ENCODE assay signal across 28 mouse cellular contexts in genomic region chr7:78605538-78606130, GRCm38 (mm10).
DNase-seq lines count a peak whose midpoint lies in the region; ATAC-seq and TF ChIP-seq lines count a peak whose summit lies in the region.
"Had no signal": no experiment of that assay in that cellular context is flagged by ENCODE, and none has a peak within 500 bp of the region (broad histone marks: within the 10 kb centered on the region; RNA-seq: fewer than 3 reads in every experiment).

No protein-coding gene starts in this region.

- no peaks in the 10 kb centered on the region for H3K36me3 ChIP-seq in forebrain, embryonic 10.5 days (replicated peaks)
- H3K36me3 ChIP-seq in forebrain, embryonic 12.5 days (replicated peaks), result no peaks in the 10 kb centered on the region
- no peaks in the 10 kb centered on the region for H3K36me3 ChIP-seq in hindbrain, postnatal 0 days (ENCODE audit: insufficient read depth, low read length)
- H3K36me3 ChIP-seq in hindbrain, embryonic 10.5 days, result no peaks in the 10 kb centered on the region
- H3K36me3 ChIP-seq in midbrain, embryonic 10.5 days, result no peaks in the 10 kb centered on the region
- no peaks in the 10 kb centered on the region for H3K36me3 ChIP-seq in midbrain, embryonic 13.5 days
- H3K36me3 ChIP-seq: heart, embryonic 12.5 days; hindbrain, embryonic 13.5 days; intestine, embryonic 15.5 days; liver, embryonic 12.5 days had no signal

- H3K9ac ChIP-seq in forebrain, embryonic 12.5 days, result no peak overlapping the region
- H3K9ac ChIP-seq in hindbrain, postnatal 0 days (replicated peaks; ENCODE audit: low read length), result no peak overlapping the region
- no peak overlapping the region for H3K9ac ChIP-seq in midbrain, embryonic 13.5 days (replicated peaks)
- H3K9ac ChIP-seq: heart, embryonic 12.5 days; hindbrain, embryonic 13.5 days; intestine, embryonic 15.5 days; liver, embryonic 12.5 days had no signal

- peak overlapping the region; percentile 48; the same call in 1 of the 2 replicates for H3K27ac ChIP-seq in forebrain, embryonic 10.5 days
- no peak overlapping the region for H3K27ac ChIP-seq in forebrain, embryonic 12.5 days
- H3K27ac ChIP-seq in hindbrain, postnatal 0 days, result no peak overlapping the region
- H3K27ac ChIP-seq in hindbrain, embryonic 10.5 days, result no peak overlapping the region; the same call in 1 of the 2 replicates
- peak overlapping the region; percentile 19; the same call in 1 of the 2 replicates for H3K27ac ChIP-seq in midbrain, embryonic 10.5 days (replicated peaks)
- no peak overlapping the region for H3K27ac ChIP-seq in midbrain, embryonic 13.5 days
- H3K27ac ChIP-seq in brown adipose tissue, adult 24 weeks (replicated peaks; ENCODE audit: low read depth, low read length), result peak overlapping the region; percentile 87
- H3K27ac ChIP-seq: hindbrain, embryonic 13.5 days; intestine, embryonic 15.5 days; layer of hippocampus, adult 2 months; liver, embryonic 12.5 days had no signal

- H3K4me1 ChIP-seq in forebrain, embryonic 10.5 days, result peaks cover 30% of the 10 kb centered on the region
- H3K4me1 ChIP-seq in forebrain, embryonic 12.5 days, result peaks cover 10% of the 10 kb centered on the region
- no peaks in the 10 kb centered on the region for H3K4me1 ChIP-seq in hindbrain, postnatal 0 days (ENCODE audit: insufficient read depth, low read length)
- peaks cover 27% of the 10 kb centered on the region for H3K4me1 ChIP-seq in hindbrain, embryonic 10.5 days (replicated peaks)
- H3K4me1 ChIP-seq in midbrain, embryonic 10.5 days, result peaks cover 32% of the 10 kb centered on the region
- H3K4me1 ChIP-seq in midbrain, embryonic 13.5 days (replicated peaks), result peaks cover 25% of the 10 kb centered on the region
- peaks cover 4% of the 10 kb centered on the region for H3K4me1 ChIP-seq in brown adipose tissue, adult 24 weeks (ENCODE audit: control insufficient read depth, insufficient read depth, insufficient read length, low read length)
- H3K4me1 ChIP-seq: heart, embryonic 12.5 days; intestine, embryonic 15.5 days; liver, embryonic 12.5 days had no signal

- no peak overlapping the region for H3K4me3 ChIP-seq in forebrain, embryonic 10.5 days
- H3K4me3 ChIP-seq in forebrain, embryonic 12.5 days (replicated peaks), result no peak overlapping the region
- H3K4me3 ChIP-seq in hindbrain, postnatal 0 days (ENCODE audit: low read length), result no peak overlapping the region
- H3K4me3 ChIP-seq in hindbrain, embryonic 10.5 days, result no peak overlapping the region
- no peak overlapping the region for H3K4me3 ChIP-seq in midbrain, embryonic 10.5 days
- no peak overlapping the region for H3K4me3 ChIP-seq in midbrain, embryonic 13.5 days (replicated peaks)
- no peak overlapping the region for H3K4me3 ChIP-seq in brown adipose tissue, adult 24 weeks (ENCODE audit: insufficient read depth, low read depth, low read length)
- H3K4me3 ChIP-seq: heart, embryonic 12.5 days; hindbrain, embryonic 13.5 days; intestine, embryonic 15.5 days; layer of hippocampus, adult 2 months; liver, embryonic 12.5 days; myocyte had no signal

- no peaks in the 10 kb centered on the region for H3K9me3 ChIP-seq in forebrain, embryonic 10.5 days
- no peaks in the 10 kb centered on the region for H3K9me3 ChIP-seq in forebrain, embryonic 12.5 days
- H3K9me3 ChIP-seq in hindbrain, postnatal 0 days (ENCODE audit: low read length), result no peaks in the 10 kb centered on the region
- no peaks in the 10 kb centered on the region for H3K9me3 ChIP-seq in hindbrain, embryonic 10.5 days
- H3K9me3 ChIP-seq in midbrain, embryonic 10.5 days (replicated peaks), result no peaks in the 10 kb centered on the region
- H3K9me3 ChIP-seq in midbrain, embryonic 13.5 days, result no peaks in the 10 kb centered on the region
- H3K9me3 ChIP-seq: heart, embryonic 12.5 days; hindbrain, embryonic 13.5 days; intestine, embryonic 15.5 days; liver, embryonic 12.5 days had no signal

- 17% methylated on average over 5 of the region's 5 CpGs for WGBS in forebrain, embryonic 10.5 days
- 14% methylated on average over 5 of the region's 5 CpGs for WGBS in forebrain, embryonic 12.5 days
- WGBS in hindbrain, postnatal 0 days, result 41% methylated on average over 5 of the region's 5 CpGs
- 37% methylated on average over 5 of the region's 5 CpGs for WGBS in hindbrain, embryonic 10.5 days
- WGBS in midbrain, embryonic 10.5 days, result 26% methylated on average over 5 of the region's 5 CpGs
- 20% methylated on average over 5 of the region's 5 CpGs for WGBS in midbrain, embryonic 13.5 days

- DNase-seq in forebrain, embryonic 10.5 days (ENCODE audit: extremely low spot score, low spot score), result no peak
- DNase-seq in hindbrain, postnatal 0 days (ENCODE audit: low spot score), result no peak
- no peak for DNase-seq in hindbrain, embryonic 10.5 days (ENCODE audit: low spot score)
- DNase-seq in midbrain, embryonic 10.5 days (ENCODE audit: low spot score), result no peak
- DNase-seq in cerebellum, adult 8-10 months, result no peak
- DNase-seq: adrenal gland, postnatal 25 days; cerebellum, adult 11-12 months; cerebellum, postnatal 14 days; gastrocnemius, postnatal 10 days; heart, postnatal 10 days; kidney, postnatal 14 days; layer of hippocampus, postnatal 36 days; lung, adult 18-20 months; lung, postnatal 10 days; right cerebral cortex, postnatal 25 days; spleen, adult 18-20 months had no signal

- no peak overlapping the region for H3K4me2 ChIP-seq in forebrain, embryonic 12.5 days
- no peak overlapping the region for H3K4me2 ChIP-seq in hindbrain, postnatal 0 days (ENCODE audit: low read depth, low read length)
- H3K4me2 ChIP-seq in midbrain, embryonic 13.5 days (replicated peaks), result no peak overlapping the region
- H3K4me2 ChIP-seq: heart, embryonic 12.5 days; hindbrain, embryonic 13.5 days; intestine, embryonic 15.5 days; liver, embryonic 12.5 days; midbrain, embryonic 11.5 days had no signal

- TF ChIP-seq CTCF in hindbrain, postnatal 0 days (IDR thresholded peaks at IDR 0.05; ENCODE audit: low read depth), result no peak

- no peaks in the 10 kb centered on the region for H3K27me3 ChIP-seq in forebrain, embryonic 10.5 days (ENCODE audit: poor library complexity, severe bottlenecking)
- H3K27me3 ChIP-seq in forebrain, embryonic 12.5 days, result no peaks in the 10 kb centered on the region
- no peaks in the 10 kb centered on the region for H3K27me3 ChIP-seq in hindbrain, postnatal 0 days (ENCODE audit: insufficient read depth, low read length)
- no peaks in the 10 kb centered on the region for H3K27me3 ChIP-seq in hindbrain, embryonic 10.5 days (ENCODE audit: insufficient read depth, poor library complexity, severe bottlenecking)
- H3K27me3 ChIP-seq in midbrain, embryonic 10.5 days (ENCODE audit: low read depth, poor library complexity, severe bottlenecking), result 0 out of 2 replicates have a peak, but pooled peaks cover 3% of the 10 kb centered on the region
- no peaks in the 10 kb centered on the region for H3K27me3 ChIP-seq in midbrain, embryonic 13.5 days
- H3K27me3 ChIP-seq: hindbrain, embryonic 13.5 days; intestine, embryonic 15.5 days; Patski had no signal

- no peak for ATAC-seq in forebrain, embryonic 12.5 days (ENCODE audit: low FRiP score)
- 0 out of 2 replicates have a peak, but pooled peaks have one; percentile 29 for ATAC-seq in hindbrain, postnatal 0 days
- no peak for ATAC-seq in midbrain, embryonic 13.5 days
- ATAC-seq: forebrain, embryonic 16.5 days; intestine, embryonic 15.5 days; liver, embryonic 12.5 days; Patski had no signal

Comparison
In these comparisons a context has a peak if more than half of its experiments do, and no peak if none do; other contexts are left out.
1. H3K27ac ChIP-seq: peak in forebrain, embryonic 10.5 days (single experiment), midbrain, embryonic 10.5 days (single experiment) and brown adipose tissue, adult 24 weeks (single experiment); none in forebrain, embryonic 12.5 days (single experiment), hindbrain, postnatal 0 days (single experiment), hindbrain, embryonic 10.5 days (single experiment) and midbrain, embryonic 13.5 days (single experiment).